Mouse (Mus musculus): ENCODE data around the gene Mettl22.

DNA sequence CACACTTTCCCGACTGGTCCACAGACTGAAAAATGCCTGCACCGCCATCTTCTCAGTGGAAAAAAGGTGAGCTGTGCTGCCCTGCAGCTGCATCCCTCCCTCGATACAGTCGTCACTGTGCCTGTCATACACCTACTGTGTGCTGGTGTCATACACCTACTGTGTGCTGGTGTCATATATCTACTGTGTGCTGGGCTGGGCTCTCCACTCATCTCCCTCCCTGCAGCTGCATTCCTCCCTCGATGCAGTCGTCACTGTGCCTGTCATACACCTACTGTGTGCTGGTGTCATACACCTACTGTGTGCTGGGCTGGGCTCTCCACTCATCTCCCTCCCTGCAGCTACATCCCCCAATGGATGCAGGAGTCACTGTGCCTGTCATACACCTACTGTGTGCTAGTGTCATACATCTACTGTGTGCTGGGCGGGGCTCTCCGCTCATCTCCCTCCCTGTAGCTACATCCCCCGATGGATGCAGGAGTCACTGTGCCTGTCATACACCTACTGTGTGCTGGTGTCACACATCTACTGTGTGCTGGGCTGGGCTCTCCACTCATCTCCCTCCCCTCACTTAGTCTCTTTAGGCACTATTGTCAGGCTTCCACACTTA is 16.9 kb downstream of the Mettl22 start:
- TF ChIP-seq CTCF (conservative IDR thresholded peaks at IDR 0.05; ENCODE audit: low read length) (no peak), NANOG (IDR thresholded peaks at IDR 0.05; ENCODE audit: borderline replicate concordance, low read length) (no peak)
